ENCODE assay signal across 29 mouse cellular contexts in genomic region chr11:70975193-70975592, GRCm38 (mm10). TPM values are rescaled to one million over a fixed set of nuclear protein-coding genes. Genes with fewer than 3 reads are reported as not detected.
A peak's percentile ranks its signal among the peaks of the same experiment; 100 is the strongest.
DNase-seq lines count a peak whose midpoint lies in the region; TF ChIP-seq lines count a peak whose summit lies in the region.
"Had no signal": no experiment of that assay in that cellular context is flagged by ENCODE, and none has a peak within 500 bp of the region (broad histone marks: within the 10 kb centered on the region; RNA-seq: fewer than 3 reads in every experiment).

No protein-coding gene starts in this region.

- peak overlapping the region; percentile 44; the same call in 1 of the 2 replicates for H3K27ac ChIP-seq in layer of hippocampus, adult 2 months
- H3K27ac ChIP-seq: embryonic facial prominence, embryonic 10.5 days; embryonic facial prominence, embryonic 15.5 days; forebrain, embryonic 12.5 days; gastrocnemius, adult 2 months; hindbrain, embryonic 12.5 days; limb, embryonic 10.5 days; limb, embryonic 15.5 days; macrophage; neural tube, embryonic 15.5 days had no signal

- peak; percentile 25 to 61 for DNase-seq in layer of hippocampus, adult 2 months (ENCODE audit: low spot score in 2 of 2)
- DNase-seq in layer of hippocampus, postnatal 25 days (ENCODE audit: extremely low spot score in 1 of 2, low spot score in 1 of 2) = no peak
- peak; percentile 23 to 37 for DNase-seq in right cerebral cortex, adult 2 months (ENCODE audit: low spot score in 2 of 2)
- no peak for DNase-seq in right cerebral cortex, postnatal 14 days
- peak; percentile 61 for DNase-seq in layer of hippocampus, adult 9-11 months
- no peak for DNase-seq in thymus, postnatal 0 days (ENCODE audit: low spot score)
- no peak for DNase-seq in adrenal gland, postnatal 25 days
- DNase-seq: adrenal gland, adult 2 months; cerebellum, adult 8-10 months; cerebellum, postnatal 25 days; forebrain, postnatal 0 days; gastrocnemius, adult 2 months; gastrocnemius, postnatal 36 days; heart, adult 18-20 months; heart, postnatal 36 days; kidney, adult 9 months; kidney, postnatal 10 days; lung, adult 2 months; lung, postnatal 10 days; midbrain, embryonic 14.5 days; thymus, postnatal 14 days had no signal

- H3K4me3 ChIP-seq in layer of hippocampus, adult 2 months = no peak overlapping the region
- H3K4me3 ChIP-seq: embryonic facial prominence, embryonic 10.5 days; embryonic facial prominence, embryonic 15.5 days; forebrain, embryonic 12.5 days; gastrocnemius, adult 2 months; hindbrain, embryonic 12.5 days; limb, embryonic 10.5 days; limb, embryonic 15.5 days; neural tube, embryonic 15.5 days had no signal

- no peak for TF ChIP-seq CTCF in layer of hippocampus, adult 2 months (conservative IDR thresholded peaks at IDR 0.05)

RNA-seq across cellular contexts. Expression of gene Rpain, which starts 5.2 kb away (rescaled TPM):
- 10 to 100 TPM; 35.3 to 36.1 TPM for total RNA-seq in layer of hippocampus, adult 2 months (2021)
- 10 to 100 TPM; 36.7 to 41.2 TPM for total RNA-seq in layer of hippocampus, postnatal 25 days (2021)
- 85.4 and 92.6 TPM in 2 replicates for polyA plus RNA-seq in thymus, postnatal 0 days (2015; fragmentation: Nextera tagmentation; extraction: Ambion mirVana)
- 27.0 and 40.9 TPM in 2 replicates for total RNA-seq in adrenal gland, postnatal 25 days (2021)

RNA-seq across cellular contexts. Expression of gene Nup88, which starts 5.4 kb away (rescaled TPM):
- 10 to 100 TPM; 53.3 to 57.7 TPM for total RNA-seq in layer of hippocampus, adult 2 months (2021)
- total RNA-seq in layer of hippocampus, postnatal 25 days (2021) = 10 to 100 TPM; 48.2 to 57.0 TPM
- 110 and 111 TPM in 2 replicates for polyA plus RNA-seq in thymus, postnatal 0 days (2015; fragmentation: Nextera tagmentation; extraction: Ambion mirVana)
- total RNA-seq in adrenal gland, postnatal 25 days (2021) = 59.6 and 62.3 TPM in 2 replicates

RNA-seq across cellular contexts. Expression of gene C1qbp, which starts 7.6 kb away (rescaled TPM):
- 10 to 100 TPM; 97.1 to 99.5 TPM for total RNA-seq in layer of hippocampus, adult 2 months (2021)
- 100 to 1,000 TPM; 101 to 111 TPM for total RNA-seq in layer of hippocampus, postnatal 25 days (2021)
- 278 and 301 TPM in 2 replicates for polyA plus RNA-seq in thymus, postnatal 0 days (2015; fragmentation: Nextera tagmentation; extraction: Ambion mirVana)
- total RNA-seq in adrenal gland, postnatal 25 days (2021) = 190 and 227 TPM in 2 replicates

RNA-seq across cellular contexts. Expression of gene Dhx33, which starts 29.0 kb away (rescaled TPM):
- 10 to 100 TPM; 66.7 to 78.8 TPM for total RNA-seq in layer of hippocampus, adult 2 months (2021)
- 10 to 100 TPM; 54.2 to 56.4 TPM for total RNA-seq in layer of hippocampus, postnatal 25 days (2021)
- 7.4 and 7.5 TPM in 2 replicates for polyA plus RNA-seq in thymus, postnatal 0 days (2015; fragmentation: Nextera tagmentation; extraction: Ambion mirVana)
- total RNA-seq in adrenal gland, postnatal 25 days (2021) = 30.8 and 35.1 TPM in 2 replicates

RNA-seq across cellular contexts. Expression of gene Mis12, which starts 44.2 kb away (rescaled TPM):
- total RNA-seq in layer of hippocampus, adult 2 months (2021) = 10 to 100 TPM; 13.7 to 15.5 TPM
- 10 to 100 TPM; 12.9 to 15.7 TPM for total RNA-seq in layer of hippocampus, postnatal 25 days (2021)
- polyA plus RNA-seq in thymus, postnatal 0 days (2015; fragmentation: Nextera tagmentation; extraction: Ambion mirVana) = 30.5 and 32.2 TPM in 2 replicates
- total RNA-seq in adrenal gland, postnatal 25 days (2021) = 24.0 and 24.5 TPM in 2 replicates

Comparison
In these comparisons a context has a peak if more than half of its experiments do, and no peak if none do; other contexts are left out.
1. DNase-seq: peak in layer of hippocampus, adult 2 months (2 of 2), right cerebral cortex, adult 2 months (2 of 2) and layer of hippocampus, adult 9-11 months (single experiment); none in layer of hippocampus, postnatal 25 days (0 of 2), right cerebral cortex, postnatal 14 days (single experiment), thymus, postnatal 0 days (single experiment) and adrenal gland, postnatal 25 days (single experiment).